Mouse (Mus musculus) C2C12 (cell line): ENCODE results near the gene Jak1.

Experiments used
- CTCF ChIP-seq: IDR thresholded peaks from one replicate; pipeline ENCODE4 v1.5.1; 2011; ENCODE audit not compliant: control insufficient read depth, insufficient read depth, insufficient read length
- FOSL1 ChIP-seq: IDR thresholded peaks from one replicate; pipeline ENCODE4 v1.8.0; 2011; ENCODE audit warnings: mild to moderate bottlenecking, low read length; ENCODE audit not compliant: poor library complexity, insufficient read depth, severe bottlenecking
- MAX ChIP-seq: IDR thresholded peaks from one replicate; pipeline ENCODE4 v1.6.1; 2011; ENCODE audit warnings: mild to moderate bottlenecking, control low read depth
- MYOD1 ChIP-seq: IDR thresholded peaks from one replicate; pipeline ENCODE4 v1.6.1; 2011; ENCODE audit warnings: low read depth; ENCODE audit not compliant: control insufficient read depth, insufficient read length
- USF1 ChIP-seq: IDR thresholded peaks from one replicate; pipeline ENCODE4 v1.6.1; 2011; ENCODE audit warnings: low read depth, mild to moderate bottlenecking, control low read depth, moderate library complexity

DNA sequence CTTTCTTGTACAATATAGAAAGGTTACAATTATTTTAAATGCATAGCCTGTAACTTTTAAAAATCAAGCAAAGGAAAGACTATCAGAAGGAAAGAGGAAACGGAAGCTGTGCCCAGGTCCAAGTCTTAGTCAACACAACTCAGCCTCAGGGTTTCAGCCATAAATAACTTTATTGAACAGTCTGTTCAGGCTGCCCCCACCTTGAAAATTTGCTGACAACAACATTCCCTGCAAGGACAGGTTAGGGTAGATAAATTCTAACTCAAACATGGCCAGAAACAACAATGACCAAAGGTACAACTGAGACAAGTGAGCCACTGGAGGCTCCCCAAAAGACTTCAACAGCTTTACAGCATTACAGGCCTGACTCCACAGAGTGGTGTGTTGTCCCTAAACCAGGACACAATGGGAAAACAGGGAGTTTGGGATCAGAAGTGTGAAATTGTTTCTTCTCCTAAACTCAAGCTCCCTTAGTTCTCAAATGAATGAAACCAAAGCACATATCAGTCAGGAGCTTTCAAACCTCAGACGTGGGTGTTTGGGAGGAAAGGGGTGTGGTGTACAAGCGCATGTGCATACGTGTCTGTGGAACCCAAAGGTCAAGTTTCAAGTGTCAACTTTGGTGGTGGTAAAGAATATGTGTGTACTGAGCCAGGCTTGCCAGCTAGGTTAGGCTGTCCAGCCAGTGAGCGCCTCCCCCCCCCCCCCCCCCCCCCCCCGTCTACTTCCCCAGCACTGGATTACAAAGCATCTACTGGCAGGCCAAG is 14.9 kb downstream of the Jak1 start:
- no peak for TF ChIP-seq CTCF
- no peak for TF ChIP-seq MYOD1
- TF ChIP-seq MAX = no peak
- TF ChIP-seq USF1 = no peak
- TF ChIP-seq FOSL1 = no peak
